Mouse (Mus musculus) hindlimb bud, embryonic 11.5 days (tissue): ENCODE data around the gene Pafah2.

Experiments used
- DNase-seq: peaks from one replicate; pipeline ENCODE4 v3.0.0-alpha.2; 2012; ENCODE audit warnings: low read depth, low spot score; ENCODE audit errors: extremely low spot score

Gene Pafah2

GRCm38 (mm10) chr4:134457130-134457825, 61.2 kb downstream of the Pafah2 start:
- DNase-seq, result no peak

- no peak for DNase-seq
Measured at GRCm38 (mm10) chr4:134458856-134459255, 62.7 kb downstream of the Pafah2 start.

DNA sequence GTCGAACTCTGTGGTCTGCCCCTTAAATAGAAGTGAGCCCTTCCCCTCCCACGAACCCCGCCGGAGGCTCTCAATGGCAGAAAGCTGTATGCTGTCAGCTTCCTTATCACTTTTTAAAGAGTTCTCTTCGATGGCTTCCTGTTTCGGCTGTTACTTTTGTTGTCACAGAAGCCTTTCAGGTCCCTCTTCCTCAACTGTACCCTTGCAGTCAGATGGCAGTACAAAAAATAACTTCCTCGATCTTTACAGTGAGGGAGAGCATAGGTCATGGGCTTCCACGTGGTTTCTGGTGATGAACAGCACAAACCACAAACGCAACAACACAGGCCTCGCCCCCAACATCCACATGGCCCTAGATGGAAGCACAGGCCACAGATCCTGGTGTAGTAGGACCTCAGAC, 64.2 kb downstream of the Pafah2 start:
- no peak for DNase-seq

- DNase-seq, result no peak
Measured at GRCm38 (mm10) chr4:134461252-134461651, 65.1 kb downstream of the Pafah2 start.

- no peak for DNase-seq
Measured at GRCm38 (mm10) chr4:134465789-134466188, 69.7 kb downstream of the Pafah2 start.

DNA sequence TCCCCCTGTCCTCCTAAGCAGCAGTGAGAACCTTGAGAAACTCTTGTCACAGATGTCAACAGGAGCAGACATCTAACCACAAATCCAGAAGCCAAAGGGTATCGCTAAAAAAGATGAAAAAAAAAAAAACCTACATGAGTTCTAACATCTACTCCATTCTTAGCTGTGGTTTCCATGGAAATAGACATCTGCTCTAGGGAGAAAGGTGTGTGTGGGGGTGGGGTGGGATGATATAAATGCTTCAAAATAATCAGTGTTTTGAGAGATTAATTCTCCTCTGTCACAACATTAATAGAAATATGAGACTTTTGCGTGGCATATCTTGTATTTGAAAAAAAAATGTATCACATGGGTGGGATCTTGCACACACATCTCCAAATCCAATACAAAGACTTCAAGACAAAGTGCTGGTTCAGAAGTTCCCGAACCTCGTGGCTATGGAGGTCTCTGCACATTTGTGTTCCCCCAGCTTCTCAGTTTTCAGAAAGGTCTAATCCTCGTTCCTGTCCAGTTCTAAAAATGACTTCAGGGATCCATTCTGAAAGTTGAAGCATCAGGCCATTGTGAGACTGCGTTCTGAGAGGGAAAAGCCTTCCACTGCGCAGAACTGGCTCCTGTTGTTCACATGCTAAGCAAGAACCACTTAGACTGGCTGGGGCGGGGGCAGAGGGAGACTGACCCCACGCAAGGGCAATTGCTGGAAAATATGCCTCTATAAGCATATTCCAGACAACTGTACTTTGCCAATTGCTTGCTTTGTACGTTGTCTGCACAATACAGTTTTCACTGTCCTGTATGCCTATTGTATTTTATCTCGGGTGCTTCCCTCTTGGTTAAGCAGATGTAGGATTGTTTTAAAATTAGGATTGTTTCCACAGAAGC, 70.5 kb downstream of the Pafah2 start:
- no peak for DNase-seq

GRCm38 (mm10) chr4:134467435-134468214, 71.5 kb downstream of the Pafah2 start:
- DNase-seq, result no peak

DNA sequence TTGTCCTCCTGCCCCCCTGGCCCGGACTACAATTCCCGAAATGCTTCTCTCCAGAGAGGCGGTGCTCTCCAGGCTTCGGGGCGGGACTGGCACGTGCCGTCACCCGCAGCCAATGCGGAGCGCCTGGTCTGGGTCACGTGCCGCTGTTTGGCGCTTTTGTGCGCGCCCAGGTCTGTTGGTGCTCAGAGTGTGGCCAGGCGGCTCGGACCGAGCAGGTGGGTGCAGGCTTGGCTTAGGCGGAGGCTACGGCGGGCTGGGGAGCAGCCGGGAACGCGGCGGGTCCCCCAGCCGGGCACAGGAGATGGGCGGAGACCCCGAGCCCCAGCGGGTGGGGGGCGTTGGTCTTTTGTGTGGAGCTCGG, 72.1 kb downstream of the Pafah2 start, which contains the start of gene Stmn1:
Stmn1 (plus strand) TSS at position 106 of the 361 bp plus-strand sequence.
- peak; percentile 77 for DNase-seq

- peak; percentile 54 for DNase-seq
Measured at GRCm38 (mm10) chr4:134468578-134469266, 72.6 kb downstream of the Pafah2 start.

DNA sequence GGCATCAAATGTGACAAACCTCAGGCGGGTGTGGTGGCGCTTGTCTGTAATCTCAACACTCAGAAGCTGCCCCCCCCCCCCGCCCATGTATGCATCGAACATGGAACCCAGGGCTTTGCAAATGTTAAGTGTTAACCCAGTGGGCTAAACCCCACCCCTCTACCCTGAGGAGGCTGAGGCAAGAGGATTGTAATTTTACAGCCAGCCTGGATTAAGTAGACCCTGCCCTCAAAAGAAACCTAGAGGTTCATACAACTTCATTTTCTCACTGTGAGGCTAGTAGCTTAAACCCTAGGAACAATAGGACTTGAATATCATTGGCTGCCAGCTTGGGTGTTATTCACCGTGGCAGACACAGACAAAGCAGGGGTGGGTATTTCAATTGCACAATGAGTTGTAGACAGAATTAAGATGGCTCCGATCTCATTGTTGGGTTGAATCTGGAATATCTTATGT, 73.2 kb downstream of the Pafah2 start:
- DNase-seq, result no peak

- DNase-seq, result no peak
Measured at GRCm38 (mm10) chr4:134469985-134470384, 73.9 kb downstream of the Pafah2 start.

GRCm38 (mm10) chr4:134471469-134471868, 75.3 kb downstream of the Pafah2 start:
- DNase-seq, result no peak

- no peak for DNase-seq
Measured at GRCm38 (mm10) chr4:134473764-134474163, 77.6 kb downstream of the Pafah2 start.

DNA sequence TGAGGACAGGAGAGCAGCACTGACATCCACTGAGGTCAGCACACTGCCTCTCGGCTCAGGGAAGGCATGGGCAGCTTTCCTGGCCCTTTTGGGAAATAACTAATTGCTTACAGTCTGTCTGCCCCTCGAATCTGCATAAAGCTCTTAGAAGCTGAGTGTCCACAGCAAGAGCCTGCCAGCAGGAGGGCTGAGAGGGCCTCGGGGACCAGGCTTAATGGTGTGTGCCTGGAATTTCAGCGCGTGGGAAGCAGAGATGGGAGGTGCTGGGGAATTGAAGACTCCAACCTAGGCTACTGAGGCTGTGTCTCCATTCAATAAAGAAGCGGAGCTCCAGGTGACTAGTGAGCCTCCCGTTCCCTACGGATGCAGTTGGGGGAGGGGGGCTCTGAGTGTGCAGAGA, 78.1 kb downstream of the Pafah2 start:
- DNase-seq, result no peak

DNA sequence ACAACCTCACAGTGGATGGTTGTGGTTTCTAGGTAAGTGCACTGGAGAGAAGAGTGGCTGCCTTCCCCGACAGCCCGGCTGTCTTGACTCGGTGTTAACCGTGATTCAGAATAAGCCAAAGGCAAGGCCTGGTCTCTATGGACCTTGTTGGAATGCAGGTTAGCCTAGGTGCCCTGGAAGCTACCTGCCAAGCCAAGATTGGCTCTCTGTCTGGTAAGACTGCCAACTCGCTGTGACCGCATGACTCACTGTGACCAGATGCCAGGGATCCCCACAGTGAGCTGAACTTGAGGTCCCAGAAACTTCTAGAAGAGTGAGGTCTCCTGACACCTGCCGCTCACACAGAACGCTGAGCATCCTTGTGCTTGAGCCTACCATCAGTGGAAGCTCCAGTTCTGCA, 80.8 kb downstream of the Pafah2 start:
- no peak for DNase-seq
